Mouse (Mus musculus) T-cell, adult 66 days (primary cell): Measurements from ENCODE around the gene 2010106E10Rik. TPM values are rescaled to one million over a fixed set of nuclear protein-coding genes. Genes with fewer than 3 reads are reported as not detected.

Experiments
- total RNA-seq, 2 experiments: library from RNA; stranded (reverse); gene quantifications; 3 replicates in 1 of 2; 4 replicates in 1 of 2; pipeline ENCODE4 v1.2.4; 2023

2010106E10Rik gene
- total RNA-seq, result not detected

DNA sequence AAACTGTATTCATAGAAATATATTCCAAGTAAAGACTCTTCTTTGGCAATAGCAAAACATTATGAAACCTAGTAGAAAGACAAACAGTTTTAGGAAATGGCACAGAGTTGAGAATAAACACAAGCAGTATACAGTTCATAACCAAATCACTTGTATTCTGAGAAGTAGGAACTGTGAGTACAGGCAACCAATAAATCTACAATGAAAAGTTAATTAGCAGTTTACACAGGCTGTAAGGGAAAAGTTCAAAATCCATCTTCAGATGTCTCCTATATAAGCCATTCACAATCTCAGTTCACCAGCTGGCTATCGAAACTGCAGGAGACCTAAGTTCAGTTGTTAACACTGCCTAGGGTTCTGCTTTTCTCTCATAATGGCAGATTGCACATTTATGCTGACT, at the start of gene 2010106E10Rik:
Gene 2010106E10Rik (plus strand): TSS at position 301 of the 400 bp plus-strand sequence.

GRCm38 (mm10) chrX:112600511-112601305, 105.6 kb downstream of the 2010106E10Rik start, which contains the start of gene Zfp711:
Gene Zfp711 (plus strand): TSS chrX:112600526.

Other genes with a start within 250 kb of the 2010106E10Rik start
- 10 to 100 TPM; 13.8 to 15.1 TPM for gene Apool, start 183.9 kb upstream of the 2010106E10Rik start, total RNA-seq
- not detected for gene Satl1, start 88.5 kb upstream of the 2010106E10Rik start, total RNA-seq
- gene Zfp711, start 105.3 kb downstream of the 2010106E10Rik start, total RNA-seq, result not detected
- gene Pof1b, start 203.4 kb downstream of the 2010106E10Rik start, total RNA-seq, result not detected